Mouse (Mus musculus) fat pad, adult 2 months (tissue): ENCODE measurements at regions not wholly inside any gene's neighbourhood (a gene's known extent, or its start where the extent isn't known, plus 50 kb on each side); places are given as distances from the start of the nearest gene placed in this dataset.

Source experiments
- DNase-seq: peaks from one replicate; pipeline ENCODE4 v3.0.0-alpha.2; 2011; ENCODE audit warnings: low read depth, low spot score; ENCODE audit errors: extremely low read depth

DNA sequence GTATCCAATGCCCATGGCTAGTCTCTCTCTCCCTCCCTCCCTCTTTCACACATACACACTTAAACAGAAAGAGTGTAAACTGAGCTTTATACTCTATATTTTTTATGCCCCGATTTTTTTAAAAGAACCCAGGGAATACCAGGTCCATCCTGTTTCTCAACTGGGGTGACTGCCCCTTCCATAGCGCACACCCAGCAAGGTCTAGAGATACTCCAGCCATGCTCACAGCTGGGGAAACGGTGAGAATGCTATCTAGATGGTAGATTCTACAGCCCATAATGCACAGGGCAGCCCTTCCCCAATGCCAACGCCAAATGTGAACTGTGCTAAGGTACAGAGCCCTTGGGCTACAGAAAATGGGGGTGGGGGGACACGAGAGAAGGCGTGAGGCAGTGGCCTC is 51.2 kb upstream of the Tln2 start:
- no peak for DNase-seq

GRCm38 (mm10) chr9:67611676-67612075 is 52.2 kb upstream of the Tln2 start:
- no peak for DNase-seq

DNA sequence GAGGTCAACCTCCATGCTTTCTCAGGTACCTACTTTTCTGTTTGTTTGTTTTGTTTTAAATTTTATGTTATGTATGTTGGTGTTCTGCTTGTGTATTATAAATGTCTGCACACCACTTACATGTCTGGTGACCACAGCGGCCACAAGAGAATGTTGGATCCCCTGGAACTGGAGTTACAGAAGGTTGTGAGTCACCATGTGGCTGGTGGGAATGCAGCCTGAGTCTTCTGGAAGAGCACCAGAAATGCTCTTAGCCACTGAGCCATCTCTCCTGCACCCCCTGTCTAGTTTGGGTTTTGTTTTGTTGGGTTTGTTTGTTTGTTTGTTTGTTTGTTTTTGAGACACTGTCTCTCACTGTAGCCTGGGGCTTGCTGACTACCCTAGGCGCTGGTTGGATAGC is 52.6 kb upstream of the Tln2 start:
- DNase-seq, result no peak

GRCm38 (mm10) chr9:67614068-67614727 is 54.7 kb upstream of the Tln2 start:
- DNase-seq, result no peak

GRCm38 (mm10) chr9:67616207-67616606 is 56.7 kb upstream of the Tln2 start:
- DNase-seq, result no peak

DNA sequence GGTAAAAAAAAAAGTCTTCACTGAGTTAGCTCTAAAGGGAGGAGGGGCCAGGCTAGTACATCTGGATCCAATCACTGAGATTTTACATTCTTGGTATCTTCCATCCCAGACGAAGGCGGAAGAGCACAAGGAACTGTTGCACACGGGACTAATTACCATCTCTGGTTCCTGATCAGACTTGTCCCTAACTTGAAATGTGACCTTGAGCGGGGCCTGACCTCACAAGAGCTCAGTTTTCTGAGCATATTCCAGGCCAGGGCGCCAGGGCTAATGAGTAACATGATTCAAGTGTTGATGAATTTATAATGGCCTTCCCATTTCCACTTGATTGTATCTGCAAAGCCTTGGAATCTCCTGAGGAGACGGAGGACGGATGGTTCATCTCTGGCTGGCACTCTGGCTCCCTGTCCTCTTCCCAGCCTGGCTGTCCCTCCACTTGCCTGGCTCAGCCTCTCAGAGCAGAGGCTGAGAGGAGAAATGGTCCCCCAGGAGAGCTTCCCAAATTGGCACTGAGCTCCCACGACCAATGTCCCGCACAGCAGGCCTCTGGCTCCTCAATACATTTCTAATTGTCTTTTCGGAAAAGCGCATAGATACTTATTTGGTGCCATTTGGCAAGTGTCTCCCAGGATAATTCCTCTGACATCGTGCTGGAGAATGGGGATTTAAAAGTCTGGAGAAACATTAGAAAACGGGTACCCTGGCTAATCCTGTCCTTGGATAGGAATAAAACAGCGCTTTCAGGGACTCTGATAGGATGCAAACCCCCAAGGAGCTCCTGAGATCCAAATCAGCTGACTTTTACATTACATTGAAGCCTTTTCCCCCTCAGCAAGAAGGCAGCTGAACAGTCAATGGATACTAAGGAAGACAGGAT is 58.1 kb upstream of the Tln2 start:
- DNase-seq, result peak; percentile 50

DNA sequence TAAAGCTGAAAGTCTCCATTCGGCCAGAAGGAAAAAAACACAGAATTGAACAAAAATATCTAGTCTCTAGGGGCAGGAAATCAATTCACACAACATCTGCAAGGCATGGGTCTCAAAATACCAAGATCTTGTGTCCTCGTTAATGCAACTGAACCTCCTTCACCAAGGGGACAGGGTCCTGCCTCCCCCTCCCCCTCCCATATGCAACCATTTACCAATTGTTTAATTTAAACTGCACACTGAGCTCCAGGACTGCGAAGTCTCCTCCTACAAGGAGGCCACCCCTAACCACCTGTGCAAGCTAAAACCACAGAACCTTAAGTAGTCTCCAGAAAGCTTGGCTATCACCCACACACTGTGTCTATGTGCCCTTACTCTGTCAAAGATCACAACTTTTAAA is 61.4 kb upstream of the Tln2 start:
- DNase-seq, result no peak

- no peak for DNase-seq
Measured at GRCm38 (mm10) chr9:67627196-67627595, 67.7 kb upstream of the Tln2 start.

GRCm38 (mm10) chr9:67629624-67630023 is 70.1 kb upstream of the Tln2 start:
- DNase-seq, result no peak

- no peak for DNase-seq
Measured at GRCm38 (mm10) chr9:67630173-67630572, 70.7 kb upstream of the Tln2 start.

DNA sequence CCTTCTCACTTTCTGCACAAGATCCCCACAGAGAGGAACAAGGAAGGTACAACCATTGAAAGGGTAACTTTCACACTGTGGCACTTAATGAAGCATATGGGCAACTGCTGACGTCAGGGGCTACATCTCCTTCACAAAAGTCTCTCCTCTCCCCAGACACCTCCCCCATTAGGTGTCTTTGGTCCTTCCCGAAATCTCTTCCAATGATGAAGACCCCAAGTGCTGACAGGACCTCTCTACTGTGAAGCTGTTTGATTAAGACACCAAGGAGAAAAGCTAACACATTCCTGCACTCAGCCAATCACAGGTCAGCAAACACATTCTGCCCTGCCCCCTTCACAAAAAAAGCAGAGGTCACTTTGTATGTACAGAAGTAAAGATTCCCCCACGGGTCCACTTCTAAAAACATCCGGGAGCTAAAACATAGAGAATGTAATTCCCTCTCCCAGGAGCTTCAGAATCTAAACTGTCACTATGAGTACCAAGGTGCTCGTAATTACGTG is 72.3 kb upstream of the Tln2 start:
- DNase-seq, result no peak

- DNase-seq, result no peak
Measured at GRCm38 (mm10) chr9:67632521-67633025, 73.1 kb upstream of the Tln2 start.

DNA sequence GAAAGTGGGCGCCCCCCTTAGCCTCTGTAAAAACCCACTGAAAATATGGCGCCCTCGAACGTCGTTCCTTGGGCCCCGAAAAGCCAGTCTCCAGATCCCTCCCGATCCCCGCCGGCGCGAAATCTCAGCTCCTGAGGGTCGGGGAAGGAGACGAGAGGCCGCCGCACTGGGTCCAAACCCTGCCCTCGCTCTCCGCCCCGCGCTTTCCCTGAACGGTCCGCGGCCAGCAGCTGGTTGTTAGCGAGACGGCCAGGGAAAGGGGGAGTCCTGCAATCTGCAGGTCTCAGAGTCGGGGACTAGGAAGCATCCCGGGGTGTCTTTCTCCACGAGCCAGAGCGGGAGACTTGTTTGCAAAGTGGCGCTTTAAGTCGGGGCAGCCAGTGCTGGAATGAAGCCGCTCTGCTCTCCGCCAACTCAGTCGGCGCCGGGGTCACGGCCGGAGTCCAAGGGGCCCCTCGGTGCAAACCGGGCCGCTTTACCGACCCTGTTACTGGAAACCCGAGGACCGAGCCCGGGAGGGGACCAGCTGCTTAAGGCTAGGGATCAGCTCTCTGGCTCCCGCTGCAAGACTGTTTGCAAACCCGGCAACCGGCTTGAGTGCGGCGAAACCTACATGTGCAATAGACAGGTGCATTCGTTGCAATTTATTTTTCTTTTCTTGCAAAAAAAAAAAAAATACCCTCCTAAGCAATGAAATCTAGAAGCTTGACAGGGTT is 73.7 kb upstream of the Tln2 start:
- DNase-seq, result no peak

GRCm38 (mm10) chr9:67633761-67634441 is 74.4 kb upstream of the Tln2 start:
- no peak for DNase-seq

GRCm38 (mm10) chr9:67646820-67647219 is 87.3 kb upstream of the Tln2 start:
- no peak for DNase-seq

DNA sequence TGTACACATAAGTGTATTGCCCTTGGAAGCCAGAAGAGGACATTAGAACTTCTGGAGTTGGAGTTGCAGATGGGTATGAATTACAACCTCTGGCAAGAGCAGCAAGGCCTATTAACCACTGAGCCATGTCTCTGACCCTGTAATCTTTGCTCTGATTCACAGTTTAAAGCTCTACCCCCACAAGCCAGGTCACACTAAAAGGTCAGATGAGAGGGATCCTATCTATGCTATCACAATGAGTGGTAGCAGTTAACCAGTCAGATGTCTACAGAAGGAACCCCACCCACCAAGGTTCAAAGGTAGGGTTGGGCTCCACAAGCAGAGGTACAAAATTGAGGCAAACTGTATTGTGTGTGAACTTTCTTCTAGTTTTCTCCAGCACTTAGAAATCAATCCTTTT is 94.5 kb upstream of the C2cd4b start:
- no peak for DNase-seq

DNA sequence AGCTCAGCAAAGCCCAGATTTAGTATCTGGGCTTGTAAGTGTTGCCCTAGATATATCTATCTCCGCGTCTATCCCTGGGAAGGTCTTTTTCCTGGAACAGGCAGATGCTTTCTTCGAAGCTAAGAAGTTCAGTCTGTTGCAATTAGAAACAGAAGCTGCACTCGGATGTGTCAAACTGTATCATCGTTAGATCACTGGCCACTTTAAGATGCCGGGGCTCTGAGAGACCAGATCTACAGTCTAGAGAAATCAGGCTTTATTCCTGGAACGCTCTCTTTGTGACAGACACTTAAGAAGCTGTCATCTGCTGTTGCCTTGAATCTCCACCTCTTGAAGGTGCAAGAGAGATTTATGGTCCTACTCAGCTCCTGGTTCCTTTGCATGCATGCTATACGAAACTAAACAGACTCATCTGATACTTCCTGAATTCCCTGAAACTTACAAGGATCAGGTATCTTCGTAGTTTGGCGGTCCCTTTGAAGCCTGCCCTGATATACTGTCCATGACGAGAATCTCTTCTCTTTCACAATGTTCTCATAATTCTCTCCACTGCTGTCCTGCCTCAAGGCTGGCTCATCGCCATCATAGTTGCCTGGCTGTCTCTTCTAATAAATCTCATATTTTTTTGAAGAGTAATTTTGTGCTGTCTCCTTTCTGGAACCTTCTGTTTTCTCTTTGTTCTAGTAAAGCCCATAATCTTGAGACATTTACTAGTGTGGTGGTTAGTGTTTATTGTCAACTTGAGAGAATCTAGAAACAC is 88.8 kb upstream of the C2cd4b start:
- no peak for DNase-seq

GRCm38 (mm10) chr9:67676906-67677305 is 82.3 kb upstream of the C2cd4b start:
- no peak for DNase-seq

DNA sequence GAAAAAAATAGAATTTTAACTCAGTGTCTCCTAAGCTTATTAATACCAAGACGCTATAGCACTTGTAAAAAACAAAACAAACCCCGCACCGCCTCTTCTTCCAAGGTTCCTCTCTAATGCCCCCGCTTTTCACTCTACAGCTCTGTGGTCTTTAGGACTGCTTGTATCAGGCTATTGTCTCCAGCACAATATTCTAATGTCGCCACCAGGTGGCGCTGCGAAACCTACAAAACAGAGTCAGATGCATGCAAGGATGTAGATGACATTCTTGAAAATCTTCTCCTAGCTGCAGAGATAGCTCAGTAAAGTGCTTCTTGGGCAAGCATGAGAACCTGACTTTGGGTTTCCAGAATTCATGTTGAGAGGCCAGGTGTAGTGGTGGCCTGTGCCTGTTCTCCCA is 75.9 kb upstream of the C2cd4b start:
- no peak for DNase-seq

- DNase-seq, result no peak
Measured at GRCm38 (mm10) chr9:67692396-67692795, 66.8 kb upstream of the C2cd4b start.
